Mouse (Mus musculus) left cerebral cortex, adult 18-20 months (tissue): ENCODE data around the gene Gtse1. TPM values are rescaled to one million over a fixed set of nuclear protein-coding genes. Genes with fewer than 3 reads are reported as not detected.
A peak's percentile ranks its signal among the peaks of the same experiment; 100 is the strongest.

ENCODE experiments used
- DNase-seq, 2 experiments: peaks; one replicate each; pipeline ENCODE4 v3.0.0; 2021 to 2022; ENCODE audit warnings: low spot score in 2 of 2, mixed read lengths in 1 of 2
- total RNA-seq, 2 experiments: library from RNA; stranded (reverse); gene quantifications; 2 replicates each; pipeline ENCODE4 v1.2.3; 2021

Gtse1 gene
- total RNA-seq, 2 experiments from 2014 or later: 0.14 to 0.28 TPM

GRCm38 (mm10) chr15:85867696-85868095 is 8.2 kb downstream of the Gtse1 start:
- DNase-seq: peak; percentile 74 to 79

- no peak for DNase-seq
Observed at GRCm38 (mm10) chr15:85877336-85877735, 17.8 kb downstream of the Gtse1 start.

DNA sequence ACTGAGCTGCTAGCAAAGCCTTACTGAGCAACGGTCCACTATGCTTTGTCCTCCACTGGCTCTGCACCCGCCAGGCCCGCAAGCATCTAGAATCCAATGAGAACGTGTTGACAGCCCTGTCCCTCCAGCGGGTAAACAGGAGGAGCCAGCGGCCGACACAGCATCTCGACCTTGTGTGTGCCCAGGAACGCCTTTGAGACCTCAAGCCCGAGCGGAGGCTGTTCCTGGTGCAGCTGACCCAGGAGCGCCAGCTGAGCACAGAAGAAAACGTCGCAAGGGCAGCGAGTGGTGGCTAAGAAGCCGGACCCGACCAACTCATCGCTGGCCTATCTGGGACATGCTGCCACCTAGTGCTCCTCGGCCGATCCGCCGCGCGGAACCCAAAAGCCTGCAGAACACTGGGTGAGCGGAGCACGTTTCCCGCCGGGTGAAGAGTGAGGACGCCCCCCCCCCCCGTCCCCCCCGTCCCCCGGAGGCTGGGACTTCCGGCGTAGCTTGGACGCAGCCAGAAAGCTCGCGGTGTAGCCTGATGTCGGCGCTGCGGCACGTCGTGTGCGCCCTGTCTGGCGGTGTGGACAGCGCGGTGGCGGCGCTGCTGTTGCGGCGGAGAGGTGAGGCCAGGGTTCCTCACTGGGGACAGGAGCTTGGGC is 19.4 kb downstream of the Gtse1 start, which contains the start of gene Trmu:
Gene Trmu, plus strand, starts transcription at position 465 of the 650 bp plus-strand sequence.
- peak; percentile 86 to 93 for DNase-seq

- no peak for DNase-seq
Observed at GRCm38 (mm10) chr15:85879498-85879895, 20.0 kb downstream of the Gtse1 start.

- DNase-seq: no peak
Observed at GRCm38 (mm10) chr15:85885606-85886005, 26.1 kb downstream of the Gtse1 start.

- no peak for DNase-seq
Observed at GRCm38 (mm10) chr15:85889235-85889634, 29.7 kb downstream of the Gtse1 start.

- DNase-seq: no peak
Observed at GRCm38 (mm10) chr15:85891971-85892370, 32.4 kb downstream of the Gtse1 start.

- DNase-seq: no peak
Observed at GRCm38 (mm10) chr15:85892498-85893118, 33.1 kb downstream of the Gtse1 start.

- DNase-seq: no peak
Observed at GRCm38 (mm10) chr15:85893871-85894270, 34.3 kb downstream of the Gtse1 start.

GRCm38 (mm10) chr15:85896284-85896683 is 36.7 kb downstream of the Gtse1 start:
- DNase-seq: peak; percentile 80 to 93

GRCm38 (mm10) chr15:85897113-85897512 is 37.6 kb downstream of the Gtse1 start:
- DNase-seq: no peak

GRCm38 (mm10) chr15:85899396-85899795 is 39.9 kb downstream of the Gtse1 start:
- no peak for DNase-seq

GRCm38 (mm10) chr15:85900318-85900717 is 40.8 kb downstream of the Gtse1 start:
- no peak for DNase-seq

DNA sequence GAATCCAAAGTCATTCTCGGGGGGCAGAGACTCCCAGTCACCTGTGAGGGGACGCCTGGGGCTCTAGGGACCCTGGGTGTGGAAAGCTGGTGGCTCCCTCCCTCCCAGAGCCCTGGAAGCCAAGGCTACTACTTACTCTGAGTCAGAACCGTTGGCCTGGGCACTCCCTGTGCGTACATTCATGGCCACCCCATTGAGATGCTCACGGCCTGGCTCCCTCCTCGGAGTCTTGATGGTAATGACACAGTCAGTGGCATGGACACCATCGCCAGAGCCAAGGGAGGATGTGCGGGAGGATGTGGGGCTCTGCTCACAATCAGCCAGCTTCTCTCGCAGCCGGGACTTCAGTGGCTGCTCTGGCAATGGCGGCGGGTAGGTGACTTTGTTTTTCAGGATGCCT is 41.3 kb downstream of the Gtse1 start:
- DNase-seq: no peak

GRCm38 (mm10) chr15:85902505-85902904 is 43.0 kb downstream of the Gtse1 start:
- DNase-seq: no peak

DNA sequence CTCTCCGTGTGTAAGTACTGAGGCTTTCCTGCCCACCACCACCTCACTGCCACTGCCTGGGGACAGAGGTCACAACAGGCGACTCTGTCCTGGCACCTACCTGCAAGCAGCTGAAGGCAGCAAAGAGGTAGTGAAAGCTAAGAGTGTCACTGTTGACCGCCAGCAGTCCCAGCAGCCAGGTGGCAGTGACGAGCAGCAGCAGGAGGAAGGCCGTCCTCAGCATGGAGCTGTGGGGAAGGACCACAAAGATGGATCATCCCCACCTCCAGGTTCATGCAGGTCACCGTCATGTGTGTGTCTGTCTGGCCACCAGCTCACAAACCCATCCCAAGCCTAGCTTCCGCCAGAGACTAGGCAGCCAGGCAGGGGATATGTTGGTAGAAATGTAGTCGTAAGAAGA is 44.3 kb downstream of the Gtse1 start:
- DNase-seq: no peak

DNA sequence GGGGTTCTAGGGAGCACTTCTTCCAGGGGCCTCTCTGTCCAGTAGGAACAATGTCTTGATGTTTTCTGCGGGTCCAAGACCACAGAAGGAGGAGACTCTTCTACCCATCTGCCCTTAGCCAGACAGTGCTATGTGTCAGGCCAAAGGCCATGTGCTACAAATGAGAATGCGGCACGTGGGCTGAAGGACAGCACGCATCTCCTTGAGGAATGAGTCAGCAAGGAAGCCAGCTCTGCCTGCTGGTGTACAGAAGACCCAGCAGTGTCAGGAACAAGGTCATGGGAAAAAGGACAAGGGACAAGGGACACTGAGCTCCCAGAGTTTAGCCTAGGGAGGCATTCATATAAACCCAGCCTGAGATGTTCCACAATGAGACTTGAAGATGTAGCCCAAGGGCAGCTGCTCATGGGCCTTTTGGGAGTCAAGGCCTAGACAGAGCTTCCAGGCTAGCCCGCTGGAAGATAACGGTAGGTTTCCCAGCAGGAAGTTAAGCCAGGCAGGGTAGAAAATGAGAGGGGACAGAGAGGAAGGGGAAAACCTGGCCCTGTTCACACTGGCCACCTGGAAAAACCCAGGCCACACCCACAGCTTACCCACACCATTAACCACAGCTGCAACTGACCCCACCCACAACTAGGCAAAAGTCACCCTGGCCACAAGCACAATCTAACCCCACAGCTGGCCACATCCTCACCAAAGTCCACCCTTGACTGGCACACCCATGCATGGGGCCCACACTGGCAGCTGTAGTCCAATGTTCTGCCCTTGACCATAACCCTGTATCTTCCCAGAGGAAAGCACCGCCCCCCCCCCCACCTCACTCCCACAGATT is 49.3 kb downstream of the Gtse1 start:
- DNase-seq: no peak

- DNase-seq: no peak
Observed at GRCm38 (mm10) chr15:85909492-85909829, 49.9 kb downstream of the Gtse1 start.

DNA sequence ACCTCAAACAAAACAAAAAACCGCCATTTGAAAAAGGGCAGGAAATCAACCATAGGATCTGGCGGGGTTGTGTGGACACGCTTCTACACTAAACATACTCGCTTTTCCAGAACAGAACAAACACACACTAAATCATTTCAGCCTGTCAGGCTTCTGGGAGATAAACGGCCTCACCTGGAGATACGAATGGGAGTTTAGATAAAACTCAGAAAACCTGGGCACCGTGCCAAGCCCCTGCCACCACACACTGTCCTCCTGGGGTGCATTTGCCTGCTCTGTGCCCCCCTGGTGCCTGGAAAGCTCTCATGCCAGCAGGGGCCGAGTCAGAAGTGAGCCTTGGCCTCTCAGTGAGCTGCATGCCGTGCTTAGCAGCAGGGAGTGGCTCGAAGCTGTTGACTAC is 50.4 kb downstream of the Gtse1 start:
- no peak for DNase-seq

GRCm38 (mm10) chr15:85913605-85914004 is 54.1 kb downstream of the Gtse1 start:
- peak in 1 of 2 experiments; percentile 43 for DNase-seq

GRCm38 (mm10) chr15:85919191-85919891 is 59.8 kb downstream of the Gtse1 start:
- DNase-seq: no peak

GRCm38 (mm10) chr15:85919892-85920248 is 60.3 kb downstream of the Gtse1 start:
- DNase-seq: no peak
